Mouse (Mus musculus) cerebellum, postnatal 14 days (tissue): ENCODE data around the gene Ptges.
"Not testable (repeated sequence)": the region's sequence is repeated elsewhere in the genome, so short reads cannot be mapped to it uniquely, and the experiment has no call there.

Experiments used
- DNase-seq, 2 experiments: peaks; one replicate each; pipeline ENCODE4 v3.0.0; 2021; ENCODE audit warnings: mixed read lengths in 2 of 2

Ptges gene

GRCm38 (mm10) chr2:30929483-30930045 lies at the start of gene Ptges:
Gene Ptges (minus strand): TSS chr2:30929863.
- DNase-seq, result peak; percentile 86 to 90

GRCm38 (mm10) chr2:30967352-30968327 lies 38.0 kb upstream of the Ptges start, which contains the start of gene Tor1a:
Gene Tor1a (minus strand): TSS chr2:30967933.
- DNase-seq, result peak; percentile 93 to 94

GRCm38 (mm10) chr2:30966826-30967225 lies 37.2 kb upstream of the Ptges start:
- DNase-seq, result no peak

GRCm38 (mm10) chr2:30965627-30966026 lies 36.0 kb upstream of the Ptges start:
- no peak for DNase-seq

GRCm38 (mm10) chr2:30962570-30963254 lies 33.0 kb upstream of the Ptges start:
- DNase-seq, result no peak

GRCm38 (mm10) chr2:30959856-30960255 lies 30.2 kb upstream of the Ptges start:
- no peak for DNase-seq

GRCm38 (mm10) chr2:30958726-30959125 lies 29.1 kb upstream of the Ptges start:
- no peak for DNase-seq

GRCm38 (mm10) chr2:30957511-30957910 lies 27.8 kb upstream of the Ptges start:
- DNase-seq, result no peak

- DNase-seq, result no peak
Observed at GRCm38 (mm10) chr2:30954797-30955196, 25.1 kb upstream of the Ptges start.

GRCm38 (mm10) chr2:30952824-30953490 lies 23.3 kb upstream of the Ptges start, which contains the start of gene Tor1b:
Gene Tor1b (plus strand): TSS chr2:30952959.
- DNase-seq, result peak; percentile 87 to 88

- peak in 1 of 2 experiments; percentile 30 for DNase-seq
Observed at GRCm38 (mm10) chr2:30952457-30952823, 22.8 kb upstream of the Ptges start.

GRCm38 (mm10) chr2:30942603-30943011 lies 12.9 kb upstream of the Ptges start:
- peak; percentile 72 to 75 for DNase-seq

GRCm38 (mm10) chr2:30942116-30942515 lies 12.5 kb upstream of the Ptges start:
- not testable (repeated sequence) for DNase-seq

- DNase-seq, result no peak
Observed at GRCm38 (mm10) chr2:30941586-30941985, 11.9 kb upstream of the Ptges start.

- no peak for DNase-seq
Observed at GRCm38 (mm10) chr2:30938574-30938991, 8.9 kb upstream of the Ptges start.

- no peak for DNase-seq
Observed at GRCm38 (mm10) chr2:30937731-30938130, 8.1 kb upstream of the Ptges start.

GRCm38 (mm10) chr2:30936808-30937207 lies 7.1 kb upstream of the Ptges start:
- no peak for DNase-seq

- DNase-seq, result peak; percentile 88 to 91
Observed at GRCm38 (mm10) chr2:30933917-30934450, 4.3 kb upstream of the Ptges start.

- no peak for DNase-seq
Observed at GRCm38 (mm10) chr2:30933032-30933431, 3.4 kb upstream of the Ptges start.

- DNase-seq, result no peak
Observed at GRCm38 (mm10) chr2:30931922-30932321, 2.3 kb upstream of the Ptges start.

GRCm38 (mm10) chr2:30930846-30931245 lies 1.2 kb upstream of the Ptges start:
- not testable (repeated sequence) for DNase-seq

- no peak for DNase-seq
Observed at GRCm38 (mm10) chr2:30928893-30929482, 675 bp downstream of the Ptges start.
